In the genomic region with DNA sequence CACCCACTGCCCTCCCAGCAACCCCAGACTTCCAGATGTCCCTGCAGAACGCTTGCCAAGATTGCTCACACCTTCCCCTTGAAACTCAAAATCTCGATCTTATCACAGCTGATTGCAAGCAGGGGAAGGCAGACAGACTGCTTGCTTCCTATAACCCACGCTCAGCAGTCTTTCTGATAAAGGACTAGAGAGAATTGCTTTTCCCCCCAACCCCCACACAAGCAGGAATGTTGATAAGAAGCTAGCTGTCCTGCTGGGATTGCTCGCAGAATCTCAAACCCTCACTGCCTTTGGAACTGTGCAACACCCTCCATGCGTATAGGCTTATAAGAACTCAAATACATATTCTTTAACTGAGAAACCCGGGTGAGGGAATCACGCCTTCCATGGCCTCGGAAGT, we compare ENCODE assay signal across 11 mouse cellular contexts. TPM values are rescaled to one million over a fixed set of nuclear protein-coding genes. Genes with fewer than 3 reads are reported as not detected.
DNase-seq lines count a peak whose midpoint lies in the region; ATAC-seq lines count a peak whose summit lies in the region.
"Had no signal": no experiment of that assay in that cellular context is flagged by ENCODE, and none has a peak within 500 bp of the region (broad histone marks: within the 10 kb centered on the region; RNA-seq: fewer than 3 reads in every experiment).

No protein-coding gene starts in this region.

- no peaks in the 10 kb centered on the region for H3K9me3 ChIP-seq in intestine, embryonic 14.5 days (ENCODE audit: control insufficient read depth, low read length)
- no peaks in the 10 kb centered on the region for H3K9me3 ChIP-seq in intestine, embryonic 16.5 days (ENCODE audit: control insufficient read depth, low read length)
- H3K9me3 ChIP-seq: forebrain, embryonic 12.5 days had no signal

- no peak overlapping the region for H3K4me2 ChIP-seq in intestine, embryonic 14.5 days (ENCODE audit: low read length)
- H3K4me2 ChIP-seq in intestine, embryonic 16.5 days (ENCODE audit: low read depth, low read length) = no peak overlapping the region

- ATAC-seq in intestine, embryonic 14.5 days (replicated peaks; ENCODE audit: low FRiP score, low TSS enrichment, low read depth) = no peak
- no peak for ATAC-seq in intestine, embryonic 16.5 days

- peaks cover 48% of the 10 kb centered on the region for H3K27me3 ChIP-seq in intestine, embryonic 14.5 days (replicated peaks; ENCODE audit: control insufficient read depth, insufficient read depth, low read length)
- H3K27me3 ChIP-seq in intestine, embryonic 16.5 days (replicated peaks; ENCODE audit: control insufficient read depth, insufficient read depth, low read length) = peaks cover 26% of the 10 kb centered on the region

- peak; percentile 28 for DNase-seq in embryo, embryonic 10.5 days (ENCODE audit: low spot score)
- DNase-seq in embryo, embryonic 11 days = no peak
- peak; percentile 52 for DNase-seq in intestine, embryonic 14.5 days (ENCODE audit: low spot score)
- DNase-seq in right cerebral cortex, postnatal 10 days (ENCODE audit: low spot score in 2 of 2) = peak; percentile 23 to 35
- DNase-seq in right cerebral cortex, postnatal 25 days = no peak
- DNase-seq in lung, postnatal 25 days (ENCODE audit: low spot score) = no peak
- DNase-seq in urinary bladder, postnatal 10 days (ENCODE audit: low spot score) = no peak
- DNase-seq: cerebellum, adult 11-12 months; liver had no signal

- WGBS in intestine, embryonic 14.5 days = 13% methylated on average over 8 of the region's 8 CpGs
- 18% methylated on average over 8 of the region's 8 CpGs for WGBS in intestine, embryonic 16.5 days

- H3K9ac ChIP-seq in intestine, embryonic 14.5 days (ENCODE audit: low read length) = no peak overlapping the region
- no peak overlapping the region for H3K9ac ChIP-seq in intestine, embryonic 16.5 days (ENCODE audit: low read depth, low read length)

- H3K36me3 ChIP-seq in intestine, embryonic 14.5 days (ENCODE audit: control insufficient read depth, insufficient read depth, low read length) = no peaks in the 10 kb centered on the region
- no peaks in the 10 kb centered on the region for H3K36me3 ChIP-seq in intestine, embryonic 16.5 days (ENCODE audit: control insufficient read depth, insufficient read depth, low read length)
- H3K36me3 ChIP-seq: forebrain, embryonic 12.5 days had no signal

- no peak overlapping the region for H3K27ac ChIP-seq in intestine, embryonic 14.5 days (ENCODE audit: low read depth)
- H3K27ac ChIP-seq in intestine, embryonic 16.5 days (ENCODE audit: low read length) = no peak overlapping the region
- H3K27ac ChIP-seq: forebrain, embryonic 12.5 days had no signal

- H3K4me3 ChIP-seq in intestine, embryonic 14.5 days (ENCODE audit: low read depth, low read length) = no peak overlapping the region
- H3K4me3 ChIP-seq in intestine, embryonic 16.5 days (ENCODE audit: low read length) = no peak overlapping the region

- 0 out of 2 replicates have a peak, but pooled peaks cover 7% of the 10 kb centered on the region for H3K4me1 ChIP-seq in intestine, embryonic 14.5 days (replicated peaks; ENCODE audit: control insufficient read depth, insufficient read depth, low read length)
- no peaks in the 10 kb centered on the region for H3K4me1 ChIP-seq in intestine, embryonic 16.5 days (ENCODE audit: control insufficient read depth, insufficient read depth, low read length)

RNA-seq across cellular contexts. Expression of a gene that starts 0.8 kb away (rescaled TPM):
- 0.55 and 1.6 TPM in 2 replicates for polyA plus RNA-seq in intestine, embryonic 14.5 days (2014; fragmentation: Nextera tagmentation; extraction: Ambion mirVana)
- polyA plus RNA-seq in intestine, embryonic 16.5 days (2015; fragmentation: Nextera tagmentation; extraction: Ambion mirVana) = 0.49 and 0.53 TPM in 2 replicates

Comparison
In these comparisons a context has a peak if more than half of its experiments do, and no peak if none do; other contexts are left out.
1. DNase-seq: peak in embryo, embryonic 10.5 days (single experiment), intestine, embryonic 14.5 days (single experiment) and right cerebral cortex, postnatal 10 days (2 of 2); none in embryo, embryonic 11 days (single experiment), right cerebral cortex, postnatal 25 days (single experiment), lung, postnatal 25 days (single experiment) and urinary bladder, postnatal 10 days (single experiment).